Mouse (Mus musculus) left cerebral cortex, adult 9 months (tissue): ENCODE measurements around the gene Cabp7.
"Not testable (repeated sequence)": the region's sequence is repeated elsewhere in the genome, so short reads cannot be mapped to it uniquely, and the experiment has no call there.

Source experiments
- DNase-seq, 2 experiments: peaks; one replicate each; pipeline ENCODE4 v3.0.0; 2022; ENCODE audit warnings: low spot score in 2 of 2

The Cabp7 gene

DNA sequence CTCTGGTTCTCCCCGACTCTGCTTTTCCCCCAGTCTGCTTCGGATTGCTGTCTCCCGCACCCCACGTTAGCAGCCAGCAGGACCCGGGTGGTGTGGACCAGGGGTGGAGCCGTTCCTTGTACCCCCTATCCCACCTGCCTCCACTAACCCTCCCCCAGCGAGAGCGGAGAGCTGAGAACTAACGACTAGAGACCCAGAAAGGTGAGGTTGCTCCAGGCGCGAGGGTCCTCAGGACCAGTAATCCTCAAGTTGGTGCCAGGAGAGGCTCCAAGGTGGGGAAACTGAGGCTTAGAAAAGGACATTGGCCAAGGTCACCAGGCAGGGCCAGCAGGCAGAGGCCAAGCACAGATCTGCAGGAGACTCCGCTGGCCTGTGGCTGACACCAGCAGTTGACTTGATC is 707 bp upstream of the Cabp7 start:
- no peak for DNase-seq

DNA sequence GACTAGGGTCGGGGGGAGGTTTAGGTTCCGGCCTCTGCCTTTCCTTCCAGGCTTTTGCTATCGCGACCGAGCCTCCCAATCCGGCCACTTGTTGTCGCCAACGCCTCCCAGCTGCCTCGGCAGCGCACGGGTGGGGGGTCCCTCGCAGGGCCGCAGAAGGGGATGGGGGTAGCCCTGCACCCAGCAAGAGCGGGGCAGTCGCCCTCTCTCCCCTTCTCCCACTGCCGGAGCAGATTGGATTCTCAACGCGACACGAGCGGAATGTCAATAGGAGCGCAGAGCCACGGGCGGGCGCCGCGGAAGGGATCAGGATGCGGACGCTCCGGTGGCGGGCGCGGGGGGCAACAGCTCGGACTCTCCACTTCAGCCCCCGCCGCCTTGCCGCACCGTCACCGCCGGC is 609 bp downstream of the Cabp7 start:
- no peak for DNase-seq

DNA sequence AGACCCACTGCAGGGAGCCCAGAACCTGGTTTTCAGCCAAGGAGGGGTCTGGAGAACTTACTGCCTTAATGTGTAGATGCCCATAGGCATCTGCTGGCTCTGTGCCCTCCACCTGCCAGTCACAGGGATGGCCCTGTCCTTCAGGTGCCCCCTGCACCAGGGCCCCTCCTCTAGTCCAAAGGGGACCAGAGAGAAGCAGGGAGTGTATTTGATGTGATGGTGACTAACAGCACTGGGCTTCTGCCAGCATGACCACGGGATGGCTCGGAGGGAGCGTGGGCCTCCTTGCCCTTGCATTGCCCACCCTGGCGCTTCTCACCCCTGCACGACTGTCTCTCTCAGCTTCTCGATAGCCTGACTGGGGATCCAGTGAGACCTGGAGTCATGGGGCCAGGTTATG is 1.9 kb downstream of the Cabp7 start:
- no peak for DNase-seq

DNA sequence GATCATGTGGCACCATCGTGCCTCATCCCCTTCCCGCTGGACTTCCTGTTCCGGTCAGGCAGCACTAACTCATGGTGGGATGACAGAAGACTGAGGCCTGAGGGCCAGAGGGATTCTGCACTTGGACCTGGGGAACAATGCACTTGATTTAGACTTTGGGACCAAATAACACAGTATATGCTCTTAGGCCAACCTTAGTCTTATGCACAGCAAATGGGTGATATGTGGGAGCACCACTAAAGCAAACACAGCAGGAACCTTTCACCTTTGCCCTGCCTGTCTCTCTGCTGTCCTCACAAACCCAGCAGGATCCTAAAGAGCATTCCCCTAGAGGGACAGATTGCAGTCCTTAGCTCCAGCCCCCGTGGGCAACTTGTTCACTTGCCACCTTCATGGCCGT is 5.8 kb downstream of the Cabp7 start:
- DNase-seq: no peak

DNA sequence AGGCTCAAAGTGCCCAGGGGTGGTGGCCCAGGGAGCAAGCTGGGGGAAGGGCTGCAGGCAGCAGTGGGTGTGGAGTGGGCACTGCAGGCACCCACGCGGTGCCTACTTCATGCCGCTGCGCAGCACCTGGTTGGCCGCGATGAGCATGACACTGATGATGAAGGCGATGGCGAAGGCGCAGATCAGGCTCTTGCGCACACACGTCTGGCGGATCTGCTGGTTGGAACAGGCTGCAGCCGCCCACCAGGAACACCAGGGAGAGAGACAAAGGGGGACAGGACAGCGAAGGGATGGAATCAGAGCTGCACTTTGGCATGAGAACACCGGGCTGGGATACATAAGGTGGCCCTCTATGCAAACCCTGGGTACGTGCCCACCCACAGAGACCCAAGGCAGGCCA is 7.9 kb downstream of the Cabp7 start:
- no peak for DNase-seq

DNA sequence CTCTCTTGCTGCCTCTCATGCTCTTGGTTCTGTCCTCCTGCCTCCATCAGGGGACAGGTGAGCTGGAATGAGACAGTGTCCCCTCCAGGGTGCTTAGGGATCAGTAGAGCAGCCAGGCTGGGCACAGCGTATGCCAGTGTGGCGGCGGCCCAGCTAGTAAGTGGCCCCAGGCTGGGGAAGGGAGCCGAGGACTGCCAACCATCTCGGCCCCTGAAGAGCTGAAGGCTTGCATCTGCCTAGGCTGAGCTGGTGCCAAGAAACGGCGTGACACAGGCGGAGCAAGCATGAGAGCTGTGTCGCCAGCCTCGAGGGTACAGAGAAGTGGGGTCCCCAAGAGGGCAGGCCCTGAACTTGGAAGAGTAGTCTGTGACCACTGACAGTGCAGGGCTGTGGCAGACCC is 8.9 kb downstream of the Cabp7 start:
- DNase-seq: no peak

DNA sequence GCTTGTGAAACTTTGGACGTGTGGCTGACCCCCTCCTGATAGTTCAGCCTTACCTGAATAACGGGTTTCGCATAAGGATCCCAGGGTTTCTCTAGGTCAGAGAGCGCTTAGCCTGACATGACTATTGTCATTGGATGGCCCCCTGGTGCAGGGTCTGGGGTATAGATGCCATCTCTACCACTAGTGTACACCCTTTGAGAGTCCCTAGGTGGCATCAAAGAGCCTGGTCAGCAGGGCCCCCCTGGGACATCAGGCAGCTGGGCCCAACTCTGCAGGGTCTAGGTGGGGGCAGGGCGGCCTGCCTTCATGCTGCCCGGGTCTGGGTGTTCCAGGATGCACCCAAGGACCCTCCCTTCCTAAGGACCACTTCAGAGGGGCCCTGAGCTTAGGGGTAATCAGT is 10.2 kb downstream of the Cabp7 start:
- DNase-seq: no peak

- no peak for DNase-seq
Measured at GRCm38 (mm10) chr11:4734179-4734578, 12.4 kb downstream of the Cabp7 start.

DNA sequence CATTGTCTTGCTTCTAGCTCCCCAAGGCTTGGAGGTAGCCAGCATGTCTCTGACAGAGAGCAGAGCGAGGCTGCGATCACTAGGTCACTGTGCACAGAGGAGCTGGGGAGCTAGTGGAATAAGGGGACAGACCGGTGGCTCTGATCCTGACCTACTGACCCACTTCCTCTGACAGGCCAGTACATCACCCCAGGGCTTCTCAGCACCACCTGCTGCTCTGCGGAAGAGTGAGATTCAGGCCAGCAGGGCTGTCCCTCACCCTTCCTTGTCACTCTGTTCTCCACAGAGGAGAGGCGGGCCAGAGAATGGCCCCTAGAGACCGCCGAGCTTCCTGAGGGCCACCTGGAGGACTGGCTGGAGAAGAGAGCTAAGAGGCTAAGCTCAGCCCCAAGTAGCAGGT is 14.8 kb downstream of the Cabp7 start:
- DNase-seq: no peak

- DNase-seq: no peak
Measured at GRCm38 (mm10) chr11:4730913-4731312, 15.7 kb downstream of the Cabp7 start.

GRCm38 (mm10) chr11:4730096-4730495 is 16.5 kb downstream of the Cabp7 start:
- no peak for DNase-seq

GRCm38 (mm10) chr11:4729603-4730002 is 17.0 kb downstream of the Cabp7 start:
- DNase-seq: no peak

GRCm38 (mm10) chr11:4721728-4722127 is 24.9 kb downstream of the Cabp7 start:
- DNase-seq: no peak

DNA sequence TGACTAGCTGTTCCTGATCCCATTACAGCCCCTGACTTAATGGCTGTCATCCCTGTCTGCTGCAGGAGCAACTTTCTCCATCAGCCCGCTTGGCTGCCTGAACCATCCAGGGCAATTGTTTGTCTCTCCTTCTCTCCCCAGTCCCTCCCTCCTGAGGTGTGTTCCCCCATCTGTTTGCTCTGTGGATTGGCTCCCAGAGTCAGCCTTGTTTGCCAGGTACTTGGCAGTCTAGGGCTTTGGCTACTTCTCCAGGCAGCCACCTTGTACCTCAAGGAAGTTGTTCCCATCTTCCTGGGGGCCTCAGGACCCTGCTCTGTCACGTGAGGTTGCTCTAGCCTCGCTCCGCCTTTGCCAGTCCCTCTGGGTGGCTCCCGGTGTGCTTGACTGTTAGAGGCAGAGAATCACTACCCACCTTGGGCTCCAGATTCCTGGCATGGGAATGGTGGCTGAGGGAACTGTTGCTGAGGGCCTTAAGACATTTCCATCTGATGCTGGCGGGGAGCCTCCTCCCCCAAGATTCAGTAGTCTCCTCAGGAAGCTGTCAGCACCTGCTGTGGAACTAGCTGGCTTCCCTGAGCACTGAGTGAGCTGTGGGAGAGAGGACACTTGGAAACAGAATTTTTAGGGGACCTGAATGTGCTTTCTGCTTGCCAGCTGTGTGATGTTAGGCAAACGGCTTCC is 25.5 kb downstream of the Cabp7 start:
- DNase-seq: peak in 1 of 2 experiments; percentile 34

- no peak for DNase-seq
Measured at GRCm38 (mm10) chr11:4720393-4720792, 26.2 kb downstream of the Cabp7 start.

DNA sequence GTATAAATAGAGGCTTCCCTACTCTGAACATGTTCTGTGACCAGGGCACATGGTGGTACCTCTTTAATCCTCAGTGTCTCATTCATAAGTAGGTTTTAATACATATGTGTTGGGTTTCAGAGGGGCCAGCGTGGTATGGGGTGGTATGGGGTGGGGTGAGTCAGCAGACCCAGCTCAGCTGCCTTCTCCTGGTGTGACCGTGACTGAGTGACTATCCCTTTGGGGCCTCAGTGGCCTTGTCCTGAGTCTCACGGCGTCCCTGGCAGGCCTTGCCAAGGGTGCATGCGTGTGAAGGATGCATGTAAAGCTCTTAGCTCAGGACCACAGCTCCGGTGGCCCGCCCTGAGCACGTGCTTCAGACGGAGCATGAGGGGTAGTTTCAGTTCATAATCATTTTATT is 26.6 kb downstream of the Cabp7 start:
- no peak for DNase-seq

- DNase-seq: no peak
Measured at GRCm38 (mm10) chr11:4718548-4718947, 28.0 kb downstream of the Cabp7 start.

DNA sequence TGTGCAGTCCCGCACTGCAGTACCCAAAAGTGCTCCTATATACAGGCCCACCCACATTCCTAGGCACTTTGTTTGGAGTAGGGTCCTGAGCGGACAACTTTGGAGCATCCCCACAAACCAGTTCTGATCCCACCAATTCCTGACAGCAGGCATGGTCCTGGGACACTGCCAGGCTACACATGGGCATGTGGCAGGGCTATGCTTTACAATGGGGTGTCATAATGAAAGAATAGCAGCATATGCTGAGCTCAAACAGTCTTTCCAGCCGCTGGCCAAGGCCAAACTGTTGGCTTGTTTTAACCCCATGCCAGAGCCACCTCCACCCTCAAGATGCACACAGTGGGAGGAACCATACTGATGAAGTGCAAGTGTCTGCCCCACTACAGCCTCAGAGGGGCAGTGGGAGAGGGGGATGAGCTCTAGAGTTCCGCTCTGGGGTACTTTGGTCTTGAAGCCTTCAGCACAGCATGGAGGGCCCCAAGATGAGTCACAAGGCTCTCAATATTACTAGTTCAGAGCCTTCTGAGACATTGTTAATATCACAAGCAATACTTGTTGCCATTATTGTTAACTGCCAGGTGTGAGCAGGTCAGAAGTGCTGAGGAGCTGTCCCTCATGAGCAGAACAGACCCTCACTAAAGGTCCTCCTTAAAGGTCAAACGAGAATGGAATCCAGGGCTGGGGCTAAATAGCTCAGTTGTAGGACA is 29.9 kb downstream of the Cabp7 start:
- DNase-seq: no peak

DNA sequence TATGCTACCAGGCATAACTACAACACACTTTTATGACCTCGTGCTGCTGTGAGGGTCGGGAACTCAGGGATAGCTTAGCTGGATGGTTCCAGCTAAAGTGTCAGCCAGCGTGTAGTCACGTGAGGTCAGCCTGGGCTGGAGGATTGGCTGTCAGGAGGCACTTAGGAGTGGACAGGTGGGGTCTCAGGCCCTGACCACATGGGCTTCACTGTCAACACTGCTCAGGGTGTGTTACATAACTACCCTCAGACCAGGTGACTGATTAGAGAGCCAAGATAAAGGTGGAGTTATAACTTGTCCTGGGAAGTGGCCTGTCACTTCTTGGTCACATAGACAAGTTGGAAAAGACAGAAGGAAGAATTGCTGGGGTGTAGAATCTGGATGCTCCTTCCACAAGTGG is 31.0 kb downstream of the Cabp7 start:
- no peak for DNase-seq

DNA sequence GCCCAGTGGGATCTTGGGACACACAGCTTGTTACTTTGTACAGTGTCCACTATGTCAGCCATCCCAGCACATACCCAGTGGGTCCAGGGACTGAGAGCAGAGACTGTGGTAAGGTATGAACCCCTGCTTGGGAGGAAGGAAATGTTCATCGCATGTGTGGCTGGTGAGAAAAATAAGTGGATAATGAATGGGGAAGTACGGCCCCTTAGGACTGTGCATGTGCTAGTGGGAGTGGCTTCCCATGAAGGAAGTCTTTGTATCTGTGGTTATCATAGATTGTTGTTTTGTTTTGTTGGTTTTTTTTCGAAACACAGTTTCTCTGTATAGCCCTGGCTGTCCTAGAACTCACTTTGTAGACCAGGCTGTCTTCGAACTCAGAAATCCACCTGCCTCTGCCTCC is 31.9 kb downstream of the Cabp7 start:
- DNase-seq: no peak

DNA sequence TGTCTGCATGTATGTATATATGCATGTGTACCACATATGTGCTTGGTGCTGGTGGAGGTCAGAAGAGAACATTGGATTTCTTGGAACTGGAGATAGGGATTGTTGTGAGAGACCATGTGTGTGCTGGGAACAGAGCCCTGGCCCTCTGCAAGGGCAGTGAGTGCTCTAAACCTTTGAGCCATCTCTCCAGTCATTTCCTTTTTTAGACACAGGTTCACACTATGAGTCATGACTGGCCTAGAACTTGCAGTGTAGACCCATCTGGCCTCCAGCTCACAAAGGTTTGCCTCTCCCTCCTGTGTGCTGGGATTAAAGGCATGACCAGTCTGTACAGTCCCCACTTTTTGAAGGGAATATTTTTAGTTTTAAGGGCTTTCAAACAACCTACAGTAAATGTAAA is 33.8 kb downstream of the Cabp7 start:
- DNase-seq: no peak

DNA sequence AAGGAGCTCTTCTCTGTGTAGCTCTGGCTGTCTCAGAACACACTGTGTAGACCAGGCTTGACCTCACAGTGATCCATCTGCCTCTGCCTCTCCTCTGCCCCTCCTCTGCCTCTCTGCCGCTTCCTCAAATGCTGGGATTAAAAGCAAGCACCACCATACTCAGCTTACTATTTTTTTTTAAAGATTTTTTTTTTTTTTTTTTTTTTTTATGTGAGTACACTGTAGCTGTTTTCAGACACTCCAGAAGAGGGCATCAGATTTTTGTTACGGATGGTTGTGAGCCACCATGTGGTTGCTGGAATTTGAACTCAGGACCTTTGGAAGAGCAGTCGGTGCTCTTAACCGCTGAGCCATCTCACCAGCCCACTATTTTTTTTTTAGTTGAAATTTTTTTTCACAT is 36.4 kb downstream of the Cabp7 start:
- not testable (repeated sequence) for DNase-seq

DNA sequence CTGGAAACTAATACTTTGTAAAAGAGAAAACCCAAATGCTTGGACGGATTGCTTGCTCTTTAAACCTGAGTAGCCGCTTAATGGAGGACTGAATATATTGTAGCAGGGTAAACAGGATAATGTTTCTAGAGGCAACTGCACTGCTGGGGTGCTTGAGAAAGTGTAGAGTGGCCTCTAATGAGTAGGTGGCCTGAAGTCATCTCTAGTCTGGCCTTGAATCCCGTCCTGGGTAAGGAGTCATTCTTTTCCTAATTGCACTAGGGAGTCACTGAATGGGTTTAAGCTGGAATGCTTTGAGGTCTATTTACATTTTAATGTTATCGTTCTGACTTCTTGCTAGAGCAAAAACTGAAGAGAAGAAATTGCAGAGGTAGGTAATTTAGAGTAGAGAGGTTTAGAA is 41.4 kb downstream of the Cabp7 start:
- no peak for DNase-seq
